Mouse (Mus musculus): ENCODE results near the gene Map4k1. TPM values are rescaled to one million over a fixed set of nuclear protein-coding genes. Genes with fewer than 3 reads are reported as not detected.

The Map4k1 gene
- polyA plus RNA-seq, 1 experiment from 2014 or later: 6.9 TPM

DNA sequence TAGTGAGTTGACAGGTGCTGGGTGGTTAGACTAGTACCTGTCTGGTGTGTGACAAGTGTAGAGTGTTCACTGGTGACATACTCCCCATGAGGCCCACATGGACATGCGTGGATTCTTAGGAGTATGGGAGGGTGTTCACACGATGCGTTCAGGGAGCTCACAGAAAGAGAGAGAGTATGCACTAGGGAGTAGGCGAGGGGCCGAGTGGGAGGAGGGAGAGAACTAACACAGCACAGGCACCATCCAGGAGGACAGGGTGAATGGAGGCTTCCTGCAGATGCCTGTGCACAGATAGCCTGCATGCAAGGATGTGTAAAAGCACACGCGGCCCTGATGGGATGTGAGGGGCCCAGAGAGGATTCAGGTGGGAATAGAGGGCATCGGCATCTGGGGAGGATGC lies 40.6 kb downstream of the Map4k1 start:
- DNase-seq (ENCODE audit: low spot score) (no peak), ATAC-seq (no peak)
- Histone ChIP-seq H3K27ac (ENCODE audit: low read depth, low read length) (no peak overlapping the region), H3K4me1 (ENCODE audit: control insufficient read depth, insufficient read depth, low read length) (no peaks in the 10 kb centered on the region; the same call in 1 of the 2 replicates), H3K9ac (ENCODE audit: low read length) (no peak overlapping the region), H3K27me3 (replicated peaks; ENCODE audit: control insufficient read depth, insufficient read depth, low read length) (peaks cover 31% of the 10 kb centered on the region), H3K4me2 (ENCODE audit: low read length) (no peak overlapping the region), H3K4me3 (ENCODE audit: low read depth, low read length) (no peak overlapping the region), H3K36me3 (ENCODE audit: control insufficient read depth, insufficient read depth, low read length) (no peaks in the 10 kb centered on the region), H3K9me3 (replicated peaks; ENCODE audit: control insufficient read depth, low read length) (no peaks in the 10 kb centered on the region)
- WGBS: 91% methylated on average over 8 of the region's 8 CpGs

DNA sequence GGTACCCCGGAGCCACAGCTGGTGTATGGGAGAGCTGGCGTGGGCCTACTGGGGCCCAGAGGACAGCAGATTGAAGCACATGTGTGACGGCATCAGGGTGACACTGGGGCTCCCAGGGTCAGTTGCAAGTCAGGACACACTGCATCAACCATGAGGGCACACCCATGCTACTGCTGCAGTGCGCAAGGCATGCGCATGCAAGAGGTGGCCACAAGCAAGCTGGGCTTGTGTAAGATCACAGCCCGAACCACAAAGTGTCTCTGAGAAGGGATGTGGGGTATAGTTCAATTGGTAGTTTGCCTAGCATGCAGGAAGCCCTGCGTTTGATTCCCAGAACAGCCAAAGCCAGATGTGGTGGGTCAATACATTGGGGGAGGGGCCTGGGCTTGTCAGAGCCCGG lies 41.7 kb downstream of the Map4k1 start:
- Histone ChIP-seq H3K9ac (ENCODE audit: low read length) (no peak overlapping the region), H3K4me2 (ENCODE audit: low read length) (no peak overlapping the region), H3K4me3 (ENCODE audit: low read depth, low read length) (no peak overlapping the region), H3K9me3 (replicated peaks; ENCODE audit: control insufficient read depth, low read length) (no peaks in the 10 kb centered on the region), H3K36me3 (ENCODE audit: control insufficient read depth, insufficient read depth, low read length) (no peaks in the 10 kb centered on the region), H3K27me3 (replicated peaks; ENCODE audit: control insufficient read depth, insufficient read depth, low read length) (peaks cover 22% of the 10 kb centered on the region), H3K27ac (ENCODE audit: low read depth, low read length) (no peak overlapping the region), H3K4me1 (ENCODE audit: control insufficient read depth, insufficient read depth, low read length) (no peaks in the 10 kb centered on the region; the same call in 1 of the 2 replicates)
- DNase-seq (ENCODE audit: low spot score) (no peak), ATAC-seq (no peak)
- 93% methylated on average over 8 of the region's 8 CpGs for WGBS

DNA sequence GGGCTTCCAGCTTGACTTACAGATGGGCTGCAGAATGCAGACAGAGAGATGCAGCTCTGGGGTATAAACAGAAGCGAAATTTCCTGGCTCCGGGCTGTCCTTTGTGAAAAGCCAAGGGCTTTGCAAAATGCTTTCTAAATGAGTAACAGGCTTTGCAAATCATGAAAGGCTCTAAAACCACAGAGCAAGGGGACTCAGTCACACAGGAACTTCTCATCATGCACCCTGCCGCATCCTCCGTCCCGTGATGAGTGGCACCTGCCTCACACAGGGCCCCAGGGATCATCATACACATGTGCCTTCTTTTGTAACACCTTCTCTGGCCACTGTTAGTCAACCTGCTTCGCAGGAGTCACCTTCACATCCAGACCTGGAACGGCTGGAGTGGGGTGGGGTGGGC lies 43.7 kb downstream of the Map4k1 start:
- no peak for ATAC-seq
- H3K9ac ChIP-seq (ENCODE audit: low read length): no peak overlapping the region
- 86% methylated on average over 7 of the region's 7 CpGs for WGBS
- H3K4me2 ChIP-seq (ENCODE audit: low read length): no peak overlapping the region
- H3K36me3 ChIP-seq (ENCODE audit: control insufficient read depth, insufficient read depth, low read length): no peaks in the 10 kb centered on the region
- no peak for DNase-seq (ENCODE audit: low spot score)
- H3K4me3 ChIP-seq (ENCODE audit: low read depth, low read length): no peak overlapping the region
- H3K27ac ChIP-seq (ENCODE audit: low read depth, low read length): no peak overlapping the region
- H3K4me1 ChIP-seq (ENCODE audit: control insufficient read depth, insufficient read depth, low read length): no peaks in the 10 kb centered on the region
- H3K27me3 ChIP-seq (replicated peaks; ENCODE audit: control insufficient read depth, insufficient read depth, low read length): peaks cover 3% of the 10 kb centered on the region
- no peaks in the 10 kb centered on the region for H3K9me3 ChIP-seq (replicated peaks; ENCODE audit: control insufficient read depth, low read length)

DNA sequence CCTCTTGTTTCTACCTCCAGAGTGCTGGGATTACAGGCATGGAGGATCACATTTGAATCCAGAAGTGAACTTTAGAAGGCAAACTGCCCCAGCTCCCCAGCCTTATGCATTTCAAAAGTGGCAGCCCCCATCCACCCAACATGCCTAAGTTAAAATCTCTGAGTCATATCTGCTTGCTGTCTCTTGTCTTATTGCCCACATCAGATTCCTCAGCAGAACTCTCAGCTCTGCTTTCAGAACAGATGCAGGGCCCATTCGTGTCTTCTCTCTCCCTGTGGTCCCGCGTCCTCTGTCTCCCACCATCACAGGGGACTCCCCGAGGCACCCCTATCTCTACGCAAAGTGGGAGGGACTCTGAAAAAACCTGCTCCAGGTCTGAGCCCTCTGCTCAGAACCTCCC lies 44.3 kb downstream of the Map4k1 start:
- ATAC-seq (no peak), DNase-seq (ENCODE audit: low spot score) (no peak)
- H3K4me2 ChIP-seq (ENCODE audit: low read length): no peak overlapping the region
- no peaks in the 10 kb centered on the region for H3K36me3 ChIP-seq (ENCODE audit: control insufficient read depth, insufficient read depth, low read length)
- no peaks in the 10 kb centered on the region for H3K4me1 ChIP-seq (ENCODE audit: control insufficient read depth, insufficient read depth, low read length)
- no peaks in the 10 kb centered on the region for H3K9me3 ChIP-seq (replicated peaks; ENCODE audit: control insufficient read depth, low read length)
- H3K9ac ChIP-seq (ENCODE audit: low read length): no peak overlapping the region
- no peak overlapping the region for H3K27ac ChIP-seq (ENCODE audit: low read depth, low read length)
- H3K27me3 ChIP-seq (replicated peaks; ENCODE audit: control insufficient read depth, insufficient read depth, low read length): no peaks in the 10 kb centered on the region
- 92% methylated on average over 5 of the region's 5 CpGs for WGBS
- H3K4me3 ChIP-seq (ENCODE audit: low read depth, low read length): no peak overlapping the region

DNA sequence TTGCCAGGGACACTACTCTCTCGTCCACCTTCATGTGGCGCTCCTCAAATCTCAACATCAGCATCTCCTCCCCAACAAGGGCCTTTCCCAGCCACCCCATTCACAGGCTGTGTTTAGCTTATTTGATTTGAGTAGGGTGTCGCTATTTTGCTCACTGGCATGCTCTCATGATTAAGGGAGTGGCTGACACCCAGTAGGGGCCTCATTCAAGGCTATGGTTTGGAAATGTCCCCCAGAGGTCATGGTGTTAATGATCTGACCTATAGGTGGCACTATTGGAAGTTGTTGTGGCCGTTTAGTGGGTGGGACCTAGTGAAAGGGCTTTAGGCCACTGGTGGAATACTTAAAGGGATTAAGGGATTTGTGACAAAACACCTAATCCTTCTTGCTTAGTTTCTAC lies 45.0 kb downstream of the Map4k1 start:
- ATAC-seq (no peak), DNase-seq (ENCODE audit: low spot score) (no peak)
- H3K36me3 ChIP-seq (ENCODE audit: control insufficient read depth, insufficient read depth, low read length): no peaks in the 10 kb centered on the region
- H3K4me3 ChIP-seq (ENCODE audit: low read depth, low read length): no peak overlapping the region
- 64% methylated on average over 4 of the region's 4 CpGs for WGBS
- H3K27ac ChIP-seq (ENCODE audit: low read depth, low read length): no peak overlapping the region
- H3K4me1 ChIP-seq (ENCODE audit: control insufficient read depth, insufficient read depth, low read length): no peaks in the 10 kb centered on the region
- H3K9me3 ChIP-seq (replicated peaks; ENCODE audit: control insufficient read depth, low read length): no peaks in the 10 kb centered on the region
- H3K4me2 ChIP-seq (ENCODE audit: low read length): no peak overlapping the region
- no peaks in the 10 kb centered on the region for H3K27me3 ChIP-seq (replicated peaks; ENCODE audit: control insufficient read depth, insufficient read depth, low read length)
- H3K9ac ChIP-seq (ENCODE audit: low read length): no peak overlapping the region

DNA sequence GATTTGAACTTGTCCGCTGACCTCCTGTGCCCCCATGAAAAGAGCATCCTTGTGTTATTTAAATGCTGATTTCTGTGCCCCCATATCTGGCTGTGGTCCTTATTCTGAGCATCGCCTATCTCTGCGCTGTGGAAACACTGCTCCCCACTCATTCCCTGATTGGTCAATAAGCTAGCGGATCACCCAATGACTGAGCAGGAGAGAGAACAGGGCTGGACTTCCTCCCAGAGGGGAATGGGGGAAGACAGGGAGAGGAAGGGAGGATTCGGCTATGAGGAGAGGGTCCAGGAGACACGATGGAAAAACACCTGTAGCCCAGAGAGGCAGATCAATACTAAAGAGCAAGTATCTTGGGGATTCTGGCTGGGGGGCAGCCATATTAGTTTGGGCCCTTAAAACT lies 46.9 kb downstream of the Map4k1 start:
- H3K36me3 ChIP-seq (ENCODE audit: control insufficient read depth, insufficient read depth, low read length): no peaks in the 10 kb centered on the region

DNA sequence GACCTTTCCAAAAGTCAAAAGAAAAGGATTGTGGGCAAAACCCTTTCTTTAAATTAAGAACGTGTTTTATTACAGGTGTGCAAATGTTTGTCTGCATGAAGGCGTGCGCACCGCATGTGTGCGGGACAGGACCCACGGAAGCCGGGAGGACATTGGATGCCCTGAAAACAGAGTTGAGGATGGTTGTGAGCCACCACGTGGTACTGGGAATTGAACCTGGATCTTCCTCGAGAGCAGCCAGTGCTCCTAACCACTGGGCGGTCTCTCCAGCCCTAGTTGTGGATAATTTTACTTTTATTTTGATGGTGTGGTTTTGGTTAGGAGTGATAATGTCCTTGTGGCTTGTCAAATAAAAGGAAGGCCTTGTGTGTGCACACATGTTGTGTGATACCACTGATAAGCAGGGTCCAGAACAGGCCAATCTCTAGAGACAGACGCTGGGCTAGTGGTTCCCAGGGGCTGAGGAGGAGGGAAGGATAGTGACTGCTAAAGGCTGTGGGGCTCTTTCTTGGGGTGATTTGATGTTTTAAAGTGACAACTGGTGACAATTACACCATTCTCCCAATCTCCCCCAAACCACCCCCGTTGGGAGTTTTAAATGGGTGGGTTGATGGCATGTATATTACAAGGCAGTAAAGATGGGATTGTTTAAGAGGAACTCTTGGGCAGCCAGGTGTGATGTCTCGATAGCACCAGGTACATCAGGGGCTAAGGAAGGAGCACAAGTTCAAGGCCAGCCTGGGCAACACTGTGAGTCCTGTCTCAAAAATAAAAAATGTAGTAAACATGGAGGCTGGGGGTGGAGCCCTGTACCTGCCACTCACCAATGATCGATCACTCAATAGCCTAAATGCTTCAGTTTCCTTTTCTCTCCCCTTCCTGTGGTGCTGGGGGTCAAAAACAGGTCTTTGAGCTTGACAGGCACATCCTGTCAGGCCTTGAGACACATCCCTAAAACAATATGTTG lies 48.1 kb downstream of the Map4k1 start:
- H3K27me3 ChIP-seq (replicated peaks; ENCODE audit: control insufficient read depth, insufficient read depth, low read length): no peaks in the 10 kb centered on the region
- H3K27ac ChIP-seq (ENCODE audit: low read depth, low read length): no peak overlapping the region
- DNase-seq (ENCODE audit: low spot score): no peak
- ATAC-seq: no peak
- 91% methylated on average over 14 of the region's 14 CpGs for WGBS
- H3K4me3 ChIP-seq (ENCODE audit: low read depth, low read length): no peak overlapping the region
- H3K4me1 ChIP-seq (ENCODE audit: control insufficient read depth, insufficient read depth, low read length): no peaks in the 10 kb centered on the region
- no peaks in the 10 kb centered on the region for H3K9me3 ChIP-seq (replicated peaks; ENCODE audit: control insufficient read depth, low read length)
- no peak overlapping the region for H3K9ac ChIP-seq (ENCODE audit: low read length)
- H3K4me2 ChIP-seq (ENCODE audit: low read length): no peak overlapping the region
- H3K36me3 ChIP-seq (ENCODE audit: control insufficient read depth, insufficient read depth, low read length): no peaks in the 10 kb centered on the region

More for the DNA sequence above, 46.9 kb downstream of the Map4k1 start:
- Histone ChIP-seq H3K4me3 (ENCODE audit: low read depth, low read length) (no peak overlapping the region), H3K27ac (ENCODE audit: low read depth, low read length) (no peak overlapping the region), H3K9ac (ENCODE audit: low read length) (no peak overlapping the region), H3K4me2 (ENCODE audit: low read length) (no peak overlapping the region), H3K27me3 (replicated peaks; ENCODE audit: control insufficient read depth, insufficient read depth, low read length) (no peaks in the 10 kb centered on the region), H3K9me3 (replicated peaks; ENCODE audit: control insufficient read depth, low read length) (no peaks in the 10 kb centered on the region), H3K4me1 (ENCODE audit: control insufficient read depth, insufficient read depth, low read length) (no peaks in the 10 kb centered on the region)
- ATAC-seq (no peak), DNase-seq (ENCODE audit: low spot score) (no peak)
- 85% methylated on average over 6 of the region's 6 CpGs for WGBS

DNA sequence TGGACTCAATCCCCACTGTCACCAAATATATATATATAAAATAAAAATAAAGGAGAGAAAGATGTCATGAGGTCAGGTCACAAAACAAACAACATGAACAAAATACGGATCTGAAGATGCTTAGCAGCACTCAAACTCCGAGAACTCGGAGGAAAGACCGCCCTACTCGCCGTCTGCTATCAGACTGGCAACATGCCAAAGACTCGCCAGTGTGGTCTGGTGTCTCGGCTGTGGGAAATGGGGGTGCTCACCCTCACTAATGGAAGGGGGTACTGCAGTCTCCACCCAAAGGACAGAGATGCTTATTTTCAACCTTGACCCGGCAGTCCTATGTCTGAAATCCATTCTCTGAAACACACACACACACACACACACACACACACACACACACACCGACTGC lies 49.8 kb downstream of the Map4k1 start:
- no peak for DNase-seq (ENCODE audit: low spot score)
- H3K9me3 ChIP-seq (replicated peaks; ENCODE audit: control insufficient read depth, low read length): no peaks in the 10 kb centered on the region
- H3K36me3 ChIP-seq (ENCODE audit: control insufficient read depth, insufficient read depth, low read length): no peaks in the 10 kb centered on the region
- no peak overlapping the region for H3K27ac ChIP-seq (ENCODE audit: low read depth, low read length)
- 74% methylated on average over 10 of the region's 10 CpGs for WGBS
- H3K4me3 ChIP-seq (ENCODE audit: low read depth, low read length): no peak overlapping the region
- no peak overlapping the region for H3K9ac ChIP-seq (ENCODE audit: low read length)
- no peaks in the 10 kb centered on the region for H3K4me1 ChIP-seq (ENCODE audit: control insufficient read depth, insufficient read depth, low read length)
- H3K27me3 ChIP-seq (replicated peaks; ENCODE audit: control insufficient read depth, insufficient read depth, low read length): no peaks in the 10 kb centered on the region
- H3K4me2 ChIP-seq (ENCODE audit: low read length): no peak overlapping the region
- no peak for ATAC-seq

DNA sequence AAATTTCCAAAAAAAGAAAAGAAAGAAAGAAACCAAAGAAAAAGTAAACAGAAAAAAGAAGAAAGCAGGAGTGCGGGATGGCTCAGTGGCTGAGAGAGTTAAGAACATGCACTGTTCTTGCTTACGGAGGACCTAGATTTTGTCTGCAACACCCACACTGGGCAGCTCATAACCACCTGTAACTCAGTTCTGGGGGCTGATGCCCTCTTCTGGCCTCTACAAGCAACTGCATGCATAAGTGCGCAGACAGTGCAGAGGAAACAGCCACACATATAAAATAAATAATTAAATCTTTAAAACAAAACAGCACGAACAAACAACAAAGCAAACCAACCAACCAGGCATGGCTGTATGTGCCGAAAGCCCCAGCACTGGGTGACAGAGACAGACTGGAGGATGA lies 50.8 kb downstream of the Map4k1 start:
- ATAC-seq: no peak
- no peaks in the 10 kb centered on the region for H3K27me3 ChIP-seq (replicated peaks; ENCODE audit: control insufficient read depth, insufficient read depth, low read length)
- H3K27ac ChIP-seq (ENCODE audit: low read depth, low read length): no peak overlapping the region
- whole genome bisulfite sequencing: 86% methylated on average over 5 of the region's 5 CpGs
- no peak for DNase-seq (ENCODE audit: low spot score)
- no peak overlapping the region for H3K4me2 ChIP-seq (ENCODE audit: low read length)
- H3K9ac ChIP-seq (ENCODE audit: low read length): no peak overlapping the region
- H3K36me3 ChIP-seq (ENCODE audit: control insufficient read depth, insufficient read depth, low read length): no peaks in the 10 kb centered on the region
- no peaks in the 10 kb centered on the region for H3K4me1 ChIP-seq (ENCODE audit: control insufficient read depth, insufficient read depth, low read length)
- no peaks in the 10 kb centered on the region for H3K9me3 ChIP-seq (replicated peaks; ENCODE audit: control insufficient read depth, low read length)
- H3K4me3 ChIP-seq (ENCODE audit: low read depth, low read length): no peak overlapping the region

Measured in forebrain, embryonic 14.5 days (tissue).